Mouse (Mus musculus): Measurements from ENCODE around the gene Mars.

DNA sequence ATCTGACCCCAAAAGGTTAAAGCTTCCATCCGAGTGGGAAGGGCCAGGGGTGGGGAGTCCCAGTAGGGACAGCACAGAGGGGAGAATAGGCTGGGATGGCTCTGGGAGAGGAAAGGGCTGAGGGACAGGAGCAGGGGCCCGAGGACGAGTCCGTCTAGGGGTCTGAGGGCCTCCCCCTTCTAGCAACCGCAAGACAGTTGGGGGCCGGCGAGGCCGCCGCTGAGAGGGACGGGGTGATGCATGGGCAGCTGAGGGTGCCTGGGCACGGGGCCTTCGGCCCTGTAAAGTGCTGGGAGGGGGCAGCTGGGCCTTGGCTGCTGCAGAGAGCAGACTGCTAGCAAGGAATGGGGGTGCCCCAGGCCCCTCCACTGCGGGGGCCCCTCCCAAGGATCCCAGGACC lies 25.9 kb downstream of the Mars start:
- no peak for TF ChIP-seq FLI1 (IDR thresholded peaks at IDR 0.05; ENCODE audit: low read length)
- TF ChIP-seq GATA1 (IDR thresholded peaks at IDR 0.05; ENCODE audit: borderline replicate concordance, low read length), result no peak

Measured in megakaryocyte, embryonic 14.5 days (primary cell).